Mouse (Mus musculus): Measurements from ENCODE around the gene Cadps.

Cadps gene

GRCm38 (mm10) chr14:12822491-12823219 is at the start of gene Cadps:
Cadps (minus strand) TSS chr14:12823079.
- DNase-seq (ENCODE audit: low read depth, low spot score), result no peak

GRCm38 (mm10) chr14:12869605-12870004 is 46.7 kb upstream of the Cadps start:
- no peak for DNase-seq (ENCODE audit: low read depth, low spot score)

- DNase-seq (ENCODE audit: low read depth, low spot score), result no peak
Measured at GRCm38 (mm10) chr14:12865258-12865657, 42.4 kb upstream of the Cadps start.

- DNase-seq (ENCODE audit: low read depth, low spot score), result no peak
Measured at GRCm38 (mm10) chr14:12843860-12844259, 21.0 kb upstream of the Cadps start.

- no peak for DNase-seq (ENCODE audit: low read depth, low spot score)
Measured at GRCm38 (mm10) chr14:12839471-12839870, 16.6 kb upstream of the Cadps start.

DNA sequence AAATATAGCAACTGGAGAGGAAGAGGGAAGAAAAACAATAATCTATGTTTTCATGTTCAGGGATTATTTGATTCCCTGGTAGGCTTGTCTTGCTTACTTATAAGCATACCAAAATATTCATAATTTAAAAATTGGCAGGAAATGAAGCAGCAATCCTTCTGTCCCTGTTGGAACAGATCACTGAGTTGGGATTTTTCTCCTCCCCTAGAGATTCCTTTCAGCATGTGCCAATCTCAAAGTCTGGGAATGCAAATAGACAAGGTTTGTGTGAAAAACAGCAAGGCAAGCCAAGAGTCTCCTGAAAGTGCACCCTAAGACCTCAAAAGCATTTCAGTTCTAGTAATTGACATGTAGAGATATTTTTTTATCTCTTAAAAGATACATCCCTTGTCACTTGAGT is 16.1 kb upstream of the Cadps start:
- no peak for DNase-seq (ENCODE audit: low read depth, low spot score)

GRCm38 (mm10) chr14:12838323-12838722 is 15.4 kb upstream of the Cadps start:
- DNase-seq (ENCODE audit: low read depth, low spot score), result no peak

DNA sequence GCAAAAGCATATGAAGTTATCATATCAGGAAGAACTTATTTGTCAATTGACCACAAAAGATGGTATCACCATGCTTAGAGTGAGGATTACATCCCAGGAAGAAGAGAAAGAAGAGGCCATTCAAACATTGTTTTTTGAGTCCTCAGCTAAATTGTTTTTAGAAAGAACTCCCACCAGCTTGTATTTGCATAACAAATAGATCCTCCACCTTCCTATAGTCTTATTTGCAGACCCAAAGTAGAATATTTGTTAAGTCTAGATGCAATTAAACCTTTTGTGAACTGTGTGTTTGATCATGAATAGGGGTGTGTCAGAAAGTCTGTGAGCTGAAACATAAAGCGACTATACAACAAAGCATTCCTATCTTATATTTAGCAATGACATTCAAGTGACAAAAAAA is 15.0 kb upstream of the Cadps start:
- no peak for DNase-seq (ENCODE audit: low read depth, low spot score)

GRCm38 (mm10) chr14:12823781-12824180 is 902 bp upstream of the Cadps start:
- DNase-seq (ENCODE audit: low read depth, low spot score), result no peak

- DNase-seq (ENCODE audit: low read depth, low spot score), result no peak
Measured at GRCm38 (mm10) chr14:12821831-12822490, 918 bp downstream of the Cadps start.

- DNase-seq (ENCODE audit: low read depth, low spot score), result no peak
Measured at GRCm38 (mm10) chr14:12821156-12821813, 1.6 kb downstream of the Cadps start.

GRCm38 (mm10) chr14:12820149-12820548 is 2.7 kb downstream of the Cadps start:
- DNase-seq (ENCODE audit: low read depth, low spot score), result no peak

GRCm38 (mm10) chr14:12818442-12818841 is 4.4 kb downstream of the Cadps start:
- no peak for DNase-seq (ENCODE audit: low read depth, low spot score)

GRCm38 (mm10) chr14:12812072-12812471 is 10.8 kb downstream of the Cadps start:
- DNase-seq (ENCODE audit: low read depth, low spot score), result no peak

GRCm38 (mm10) chr14:12802995-12803394 is 19.9 kb downstream of the Cadps start:
- DNase-seq (ENCODE audit: low read depth, low spot score), result no peak

GRCm38 (mm10) chr14:12801100-12801499 is 21.8 kb downstream of the Cadps start:
- DNase-seq (ENCODE audit: low read depth, low spot score), result no peak

GRCm38 (mm10) chr14:12798926-12799325 is 24.0 kb downstream of the Cadps start:
- no peak for DNase-seq (ENCODE audit: low read depth, low spot score)

GRCm38 (mm10) chr14:12784296-12784695 is 38.6 kb downstream of the Cadps start:
- DNase-seq (ENCODE audit: low read depth, low spot score), result no peak

DNA sequence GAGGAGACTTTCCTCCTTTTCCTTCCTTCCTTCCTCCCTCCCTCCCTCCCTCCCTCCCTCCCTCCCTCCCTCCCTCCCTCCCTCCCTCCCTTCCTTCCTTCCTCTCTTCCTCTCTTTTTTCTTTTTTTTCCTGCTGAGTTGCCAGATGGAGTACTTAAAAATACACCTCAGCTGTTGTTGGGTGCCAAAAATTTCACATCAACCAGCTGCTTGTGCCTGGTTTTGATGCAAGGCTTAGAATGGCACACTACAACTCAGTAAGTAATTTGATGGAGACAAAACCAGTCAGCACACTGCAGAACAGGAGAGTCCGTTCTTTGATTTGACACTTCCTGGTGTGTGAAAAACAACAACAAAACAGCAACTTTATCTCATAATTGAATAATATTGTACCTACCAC is 42.9 kb downstream of the Cadps start:
- DNase-seq (ENCODE audit: low read depth, low spot score), result no peak

DNA sequence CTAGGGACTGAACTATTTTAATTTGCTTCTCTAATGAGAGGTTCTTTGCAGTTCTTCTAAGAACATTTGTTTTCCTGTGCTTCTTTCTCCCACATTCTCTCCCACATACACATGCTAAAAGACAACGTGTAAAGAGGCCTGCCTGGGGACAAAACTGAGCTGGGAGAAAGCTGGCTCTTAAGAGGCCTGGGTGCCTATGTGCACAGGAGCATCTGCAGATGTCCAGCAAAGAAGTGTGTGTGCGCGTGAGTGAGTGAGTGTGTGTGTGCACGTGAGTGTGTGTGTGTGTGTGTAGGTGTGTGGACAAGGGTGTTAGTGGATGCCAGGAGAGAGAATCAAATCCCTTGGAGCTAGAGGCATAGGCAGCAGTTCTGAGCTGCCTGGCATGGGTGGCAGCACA is 44.9 kb downstream of the Cadps start:
- DNase-seq (ENCODE audit: low read depth, low spot score), result no peak

DNA sequence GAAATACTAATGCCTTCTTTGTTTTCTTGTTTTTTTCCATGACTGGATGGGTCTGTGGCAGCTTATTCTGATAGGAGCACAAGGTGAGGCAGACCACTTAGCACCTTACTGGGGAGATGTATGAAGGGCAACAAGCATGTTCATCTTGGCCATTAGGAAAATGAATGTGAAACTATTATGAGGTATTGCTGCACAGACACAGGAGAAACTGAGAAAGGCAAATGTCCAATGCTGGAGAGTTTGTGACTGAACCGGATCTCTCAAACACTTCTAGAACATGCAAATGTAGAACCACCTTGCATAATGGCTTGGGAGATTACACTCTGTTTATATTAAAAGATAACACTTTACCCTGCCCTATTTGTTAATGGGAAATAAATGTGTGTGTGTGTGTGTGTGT is 54.0 kb downstream of the Cadps start:
- no peak for DNase-seq (ENCODE audit: low read depth, low spot score)

DNA sequence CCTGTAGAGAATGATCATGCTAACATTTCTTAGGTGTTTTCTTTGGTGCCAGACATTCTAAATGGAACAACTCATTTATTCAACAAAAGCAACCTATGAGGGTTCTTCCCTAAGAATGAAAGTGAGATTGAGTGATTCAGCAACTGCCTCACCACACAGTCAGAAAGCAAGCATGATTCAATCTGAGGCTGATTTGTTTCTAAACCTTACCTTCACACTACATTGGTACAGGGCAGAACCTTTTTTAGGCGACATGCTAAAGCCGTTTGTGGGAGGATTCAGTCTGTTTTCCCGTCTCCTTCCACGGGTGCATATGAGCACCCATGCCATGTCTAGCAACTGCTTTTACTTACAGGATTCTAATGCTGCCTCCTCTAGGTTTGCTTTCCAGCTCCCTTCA is 69.6 kb downstream of the Cadps start:
- DNase-seq (ENCODE audit: low read depth, low spot score), result no peak

DNA sequence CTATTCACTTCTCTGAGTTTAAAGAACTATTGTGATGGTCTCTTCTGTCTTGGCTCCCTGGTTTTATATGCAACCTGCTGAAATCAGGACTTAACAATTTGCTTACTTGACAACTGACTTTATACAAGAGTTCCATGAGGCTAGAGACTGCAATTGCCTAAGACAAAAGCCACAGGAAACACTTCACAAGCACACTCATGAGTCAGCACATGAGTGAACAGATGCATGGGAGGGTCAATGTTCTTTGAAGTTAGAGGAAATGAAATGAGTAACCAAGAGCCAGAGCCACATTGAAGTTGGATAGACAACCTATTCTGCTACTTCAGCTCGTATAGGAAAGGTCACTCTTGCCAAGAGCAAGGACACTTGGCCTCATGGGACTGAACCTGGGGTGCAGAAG is 71.1 kb downstream of the Cadps start:
- DNase-seq (ENCODE audit: low read depth, low spot score), result no peak
